Mouse (Mus musculus): ENCODE data around the gene Syt14.

Syt14 gene

GRCm38 (mm10) chr1:192987203-192987602, 48.4 kb downstream of the Syt14 start:
- no peak for DNase-seq (ENCODE audit: extremely low spot score)

- DNase-seq (ENCODE audit: extremely low spot score) = no peak
Measured at GRCm38 (mm10) chr1:192986481-192986880, 49.1 kb downstream of the Syt14 start.

- no peak for DNase-seq (ENCODE audit: extremely low spot score)
Measured at GRCm38 (mm10) chr1:192984333-192984732, 51.2 kb downstream of the Syt14 start.

GRCm38 (mm10) chr1:192981658-192982057, 53.9 kb downstream of the Syt14 start:
- DNase-seq (ENCODE audit: extremely low spot score) = no peak

GRCm38 (mm10) chr1:192981120-192981519, 54.5 kb downstream of the Syt14 start:
- DNase-seq (ENCODE audit: extremely low spot score) = no peak

GRCm38 (mm10) chr1:192962323-192962722, 73.3 kb downstream of the Syt14 start:
- DNase-seq (ENCODE audit: extremely low spot score) = no peak

GRCm38 (mm10) chr1:192947839-192948173, 87.8 kb downstream of the Syt14 start:
- peak; percentile 37 for DNase-seq (ENCODE audit: extremely low spot score)

GRCm38 (mm10) chr1:192947170-192947838, 88.3 kb downstream of the Syt14 start:
- no peak for DNase-seq (ENCODE audit: extremely low spot score)

- no peak for DNase-seq (ENCODE audit: extremely low spot score)
Measured at GRCm38 (mm10) chr1:192939033-192939432, 96.5 kb downstream of the Syt14 start.

GRCm38 (mm10) chr1:192937956-192938355, 97.6 kb downstream of the Syt14 start:
- DNase-seq (ENCODE audit: extremely low spot score) = no peak

- no peak for DNase-seq (ENCODE audit: extremely low spot score)
Measured at GRCm38 (mm10) chr1:192931797-192932196, 103.8 kb downstream of the Syt14 start.

- peak; percentile 28 for DNase-seq (ENCODE audit: extremely low spot score)
Measured at GRCm38 (mm10) chr1:192912101-192912728, 123.4 kb downstream of the Syt14 start.

- no peak for DNase-seq (ENCODE audit: extremely low spot score)
Measured at GRCm38 (mm10) chr1:192901516-192901915, 134.1 kb downstream of the Syt14 start.

- DNase-seq (ENCODE audit: extremely low spot score) = no peak
Measured at GRCm38 (mm10) chr1:192900913-192901312, 134.7 kb downstream of the Syt14 start.

- no peak for DNase-seq (ENCODE audit: extremely low spot score)
Measured at GRCm38 (mm10) chr1:192898742-192899141, 136.8 kb downstream of the Syt14 start.

GRCm38 (mm10) chr1:192897218-192897617, 138.4 kb downstream of the Syt14 start:
- no peak for DNase-seq (ENCODE audit: extremely low spot score)

- no peak for DNase-seq (ENCODE audit: extremely low spot score)
Measured at GRCm38 (mm10) chr1:192896076-192896475, 139.5 kb downstream of the Syt14 start.

GRCm38 (mm10) chr1:192890716-192891115, 144.9 kb downstream of the Syt14 start:
- no peak for DNase-seq (ENCODE audit: extremely low spot score)

- no peak for DNase-seq (ENCODE audit: extremely low spot score)
Measured at GRCm38 (mm10) chr1:192882617-192883295, 152.8 kb downstream of the Syt14 start.

GRCm38 (mm10) chr1:192880130-192880529, 155.4 kb downstream of the Syt14 start:
- no peak for DNase-seq (ENCODE audit: extremely low spot score)

GRCm38 (mm10) chr1:192879086-192879580, 156.4 kb downstream of the Syt14 start:
- DNase-seq (ENCODE audit: extremely low spot score) = no peak

- DNase-seq (ENCODE audit: extremely low spot score) = no peak
Measured at GRCm38 (mm10) chr1:192872841-192873240, 162.7 kb downstream of the Syt14 start.

GRCm38 (mm10) chr1:192869761-192870160, 165.8 kb downstream of the Syt14 start:
- no peak for DNase-seq (ENCODE audit: extremely low spot score)
